Mouse (Mus musculus): ENCODE measurements around the gene Gh. TPM values are rescaled to one million over a fixed set of nuclear protein-coding genes. Genes with fewer than 3 reads are reported as not detected.

Gh gene
- polyA plus RNA-seq, 1 experiment from 2014 or later, result not detected

GRCm38 (mm10) chr11:106255174-106255573 lies 46.5 kb downstream of the Gh start:
- H3K27me3 ChIP-seq (replicated peaks), result no peaks in the 10 kb centered on the region
- no peak for ATAC-seq (ENCODE audit: insufficient number of reproducible peaks, low FRiP score)
- H3K27ac ChIP-seq (ENCODE audit: poor library complexity, severe bottlenecking), result peak overlapping the region; percentile 31
- H3K9ac ChIP-seq, result peak overlapping the region; percentile 81
- H3K4me3 ChIP-seq, result peak overlapping the region; percentile 86
- H3K9me3 ChIP-seq (replicated peaks), result no peaks in the 10 kb centered on the region
- 3% methylated on average over 22 of the region's 22 CpGs for WGBS
- peaks cover 54% of the 10 kb centered on the region for H3K36me3 ChIP-seq
- H3K4me2 ChIP-seq, result peak overlapping the region; percentile 93
- peaks cover 20% of the 10 kb centered on the region for H3K4me1 ChIP-seq (replicated peaks)

- Histone ChIP-seq H3K27me3 (replicated peaks) (no peaks in the 10 kb centered on the region), H3K27ac (ENCODE audit: poor library complexity, severe bottlenecking) (no peak overlapping the region), H3K4me1 (replicated peaks) (peaks cover 20% of the 10 kb centered on the region), H3K36me3 (peaks cover 59% of the 10 kb centered on the region), H3K9ac (peak overlapping the region; percentile 81), H3K9me3 (replicated peaks) (no peaks in the 10 kb centered on the region), H3K4me3 (peak overlapping the region; percentile 86), H3K4me2 (peak overlapping the region; percentile 93)
- ATAC-seq (ENCODE audit: insufficient number of reproducible peaks, low FRiP score), result no peak
- 15% methylated on average over 2 of the region's 2 CpGs for WGBS
Observed at GRCm38 (mm10) chr11:106254767-106255166, 46.9 kb downstream of the Gh start.

Other genes with a start within 250 kb of the Gh start
- 9.0 and 11.8 TPM in 2 replicates for gene Taco1, start 235.8 kb downstream of the Gh start, polyA plus RNA-seq (2016; fragmentation: Nextera tagmentation; extraction: Ambion mirVana)
- 35.0 and 35.3 TPM in 2 replicates for gene Map3k3, start 217.3 kb downstream of the Gh start, polyA plus RNA-seq (2016; fragmentation: Nextera tagmentation; extraction: Ambion mirVana)
- gene Gm10840, start 141.0 kb downstream of the Gh start, polyA plus RNA-seq (2016; fragmentation: Nextera tagmentation; extraction: Ambion mirVana), result not detected in 2 replicates
- 125 and 135 TPM in 2 replicates for gene Limd2, start 141.0 kb downstream of the Gh start, polyA plus RNA-seq (2016; fragmentation: Nextera tagmentation; extraction: Ambion mirVana)
- gene Strada, start 99.7 kb downstream of the Gh start, polyA plus RNA-seq (2016; fragmentation: Nextera tagmentation; extraction: Ambion mirVana), result 22.4 and 22.6 TPM in 2 replicates
- 90.3 and 93.1 TPM in 2 replicates for gene Ccdc47, start 85.5 kb downstream of the Gh start, polyA plus RNA-seq (2016; fragmentation: Nextera tagmentation; extraction: Ambion mirVana)
- 59.1 and 60.7 TPM in 2 replicates for gene Ddx42, start 84.9 kb downstream of the Gh start, polyA plus RNA-seq (2016; fragmentation: Nextera tagmentation; extraction: Ambion mirVana)
- gene Ftsj3, start 45.8 kb downstream of the Gh start, polyA plus RNA-seq (2016; fragmentation: Nextera tagmentation; extraction: Ambion mirVana), result 45.3 and 45.9 TPM in 2 replicates
- gene Psmc5, start 45.7 kb downstream of the Gh start, polyA plus RNA-seq (2016; fragmentation: Nextera tagmentation; extraction: Ambion mirVana), result 247 and 253 TPM in 2 replicates
- gene Smarcd2, start 28.9 kb downstream of the Gh start, polyA plus RNA-seq (2016; fragmentation: Nextera tagmentation; extraction: Ambion mirVana), result 24.6 and 25.3 TPM in 2 replicates
- gene Tcam1, start 25.2 kb downstream of the Gh start, polyA plus RNA-seq (2016; fragmentation: Nextera tagmentation; extraction: Ambion mirVana), result 0.05 and 0.06 TPM in 2 replicates
- 0.83 and 0.95 TPM in 2 replicates for gene Cd79b, start 12.9 kb upstream of the Gh start, polyA plus RNA-seq (2016; fragmentation: Nextera tagmentation; extraction: Ambion mirVana)
- 0.08 and 0.13 TPM in 2 replicates for gene Scn4a, start 51.4 kb upstream of the Gh start, polyA plus RNA-seq (2016; fragmentation: Nextera tagmentation; extraction: Ambion mirVana)
- gene Prr29, start 63.6 kb upstream of the Gh start, polyA plus RNA-seq (2016; fragmentation: Nextera tagmentation; extraction: Ambion mirVana), result 0.28 TPM in 1 of 2 replicates, not detected in the other
- 59.7 and 68.4 TPM in 2 replicates for gene Icam2, start 86.2 kb upstream of the Gh start, polyA plus RNA-seq (2016; fragmentation: Nextera tagmentation; extraction: Ambion mirVana)
- gene Ern1, start 186.0 kb upstream of the Gh start, polyA plus RNA-seq (2016; fragmentation: Nextera tagmentation; extraction: Ambion mirVana), result 5.7 and 6.9 TPM in 2 replicates